Comparison of ENCODE assay signal across 26 mouse cellular contexts in genomic region chr8:122390758-122391157, GRCm38 (mm10). TPM values are rescaled to one million over a fixed set of nuclear protein-coding genes. Genes with fewer than 3 reads are reported as not detected.
A peak's percentile ranks its signal among the peaks of the same experiment; 100 is the strongest.
DNase-seq lines count a peak whose midpoint lies in the region; ATAC-seq and TF ChIP-seq lines count a peak whose summit lies in the region.
"Had no signal": no experiment of that assay in that cellular context is flagged by ENCODE, and none has a peak within 500 bp of the region (broad histone marks: within the 10 kb centered on the region; RNA-seq: fewer than 3 reads in every experiment).

No protein-coding gene starts in this region.

- H3K4me2 ChIP-seq in liver, embryonic 11.5 days = no peak overlapping the region
- H3K4me2 ChIP-seq in liver, postnatal 0 days (ENCODE audit: low read depth, low read length) = no peak overlapping the region
- H3K4me2 ChIP-seq in liver, embryonic 12.5 days = no peak overlapping the region

- WGBS in liver, adult 2 months = 15% methylated on average over 3 of the region's 3 CpGs
- WGBS in liver, embryonic 11.5 days = 80% methylated on average over 3 of the region's 3 CpGs
- WGBS in liver, postnatal 0 days (ENCODE audit: insufficient replicate concordance) = 70% methylated on average over 3 of the region's 3 CpGs
- WGBS in liver, embryonic 12.5 days (ENCODE audit: insufficient replicate concordance) = 67% methylated on average over 3 of the region's 3 CpGs

- H3K27ac ChIP-seq in liver, adult 2 months (replicated peaks; ENCODE audit: insufficient read depth, low read depth, low read length) = no peak overlapping the region
- H3K27ac ChIP-seq in liver, embryonic 11.5 days (ENCODE audit: low read depth, low read length) = no peak overlapping the region
- H3K27ac ChIP-seq in liver, postnatal 0 days (ENCODE audit: low read depth) = no peak overlapping the region
- H3K27ac ChIP-seq in liver, embryonic 12.5 days = no peak overlapping the region
- H3K27ac ChIP-seq in ES-E14 (ENCODE audit: insufficient read depth, low read depth, low read length, poor library complexity, severe bottlenecking) = no peak overlapping the region

- DNase-seq in liver, adult 2 months (ENCODE audit: extremely low read depth, low read depth, low spot score) = peak; percentile 57
- no peak for DNase-seq in liver, embryonic 11.5 days (ENCODE audit: low spot score)
- DNase-seq in liver, postnatal 0 days = no peak
- no peak for DNase-seq in ES-E14 (ENCODE audit: low read depth, low spot score)
- DNase-seq in left cerebral cortex, postnatal 25 days (ENCODE audit: low spot score in 2 of 2) = no peak
- DNase-seq: adrenal gland, adult 2 months; adrenal gland, adult 8-10 months; adrenal gland, postnatal 10 days; adrenal gland, postnatal 14 days; adrenal gland, postnatal 25 days; adrenal gland, postnatal 36 days; B cell, adult 2 months; cerebellum, adult 11 months; cerebellum, adult 11-12 months; cerebellum, adult 18-20 months; cerebellum, adult 2 months had no signal

- no peak overlapping the region for H3K4me3 ChIP-seq in liver, adult 2 months (ENCODE audit: insufficient read depth, low read depth, low read length)
- no peak overlapping the region for H3K4me3 ChIP-seq in liver, embryonic 11.5 days (ENCODE audit: low read depth, low read length)
- H3K4me3 ChIP-seq in liver, postnatal 0 days (ENCODE audit: low read depth, low read length) = no peak overlapping the region
- H3K4me3 ChIP-seq in liver, embryonic 12.5 days = no peak overlapping the region
- H3K4me3 ChIP-seq in ES-E14 (ENCODE audit: insufficient read depth in 1 of 2, low read depth in 1 of 2, low read length in 2 of 2, poor library complexity in 1 of 2, severe bottlenecking in 1 of 2) = no peak overlapping the region

- no peak for TF ChIP-seq EP300 in liver, postnatal 0 days (IDR thresholded peaks at IDR 0.05; ENCODE audit: low read depth)

- H3K27me3 ChIP-seq in liver, adult 2 months (ENCODE audit: control insufficient read depth, insufficient read depth, low read length) = no peaks in the 10 kb centered on the region
- H3K27me3 ChIP-seq in liver, embryonic 11.5 days (replicated peaks; ENCODE audit: control insufficient read depth, insufficient read depth, low read length) = no peaks in the 10 kb centered on the region
- H3K27me3 ChIP-seq in liver, postnatal 0 days (ENCODE audit: insufficient read depth, low read length) = no peaks in the 10 kb centered on the region
- H3K27me3 ChIP-seq in liver, embryonic 12.5 days (replicated peaks) = no peaks in the 10 kb centered on the region
- H3K27me3 ChIP-seq: CH12.LX, Patski had no signal

- no peak overlapping the region for H3K9ac ChIP-seq in liver, adult 2 months (ENCODE audit: low read depth, low read length)
- no peak overlapping the region for H3K9ac ChIP-seq in liver, embryonic 11.5 days (ENCODE audit: low read depth, low read length)
- H3K9ac ChIP-seq in liver, postnatal 0 days (replicated peaks) = no peak overlapping the region
- H3K9ac ChIP-seq in liver, embryonic 12.5 days = no peak overlapping the region
- no peak overlapping the region for H3K9ac ChIP-seq in ES-E14 (ENCODE audit: insufficient read depth, low read depth, low read length, poor library complexity, severe bottlenecking)

- ATAC-seq in liver, embryonic 11.5 days (replicated peaks; ENCODE audit: low FRiP score) = no peak
- peak; percentile 36; the same call in 1 of the 2 replicates for ATAC-seq in liver, postnatal 0 days
- no peak for ATAC-seq in liver, embryonic 12.5 days
- ATAC-seq: activated CD4-positive, CD25-positive, alpha-beta regulatory T cell, adult 4 months; CD4-positive, CD25-positive, alpha-beta regulatory T cell, adult 4 months; Patski had no signal

- H3K4me1 ChIP-seq in liver, adult 2 months (ENCODE audit: control insufficient read depth, insufficient read depth, low read length) = 0 out of 2 replicates have a peak, but pooled peaks cover 1% of the 10 kb centered on the region
- H3K4me1 ChIP-seq in liver, embryonic 11.5 days (replicated peaks; ENCODE audit: control insufficient read depth, insufficient read depth, low read length) = no peaks in the 10 kb centered on the region
- H3K4me1 ChIP-seq in liver, postnatal 0 days (ENCODE audit: insufficient read depth) = no peaks in the 10 kb centered on the region
- no peaks in the 10 kb centered on the region for H3K4me1 ChIP-seq in liver, embryonic 12.5 days
- no peaks in the 10 kb centered on the region; a peak in 1 of 4 replicates for H3K4me1 ChIP-seq in ES-E14 (ENCODE audit: control insufficient read depth in 2 of 2, insufficient read depth in 2 of 2, low read length in 2 of 2, poor library complexity in 1 of 2)

- peaks cover 8% of the 10 kb centered on the region; the same call in 1 of the 2 replicates for H3K79me2 ChIP-seq in liver, adult 2 months (ENCODE audit: control insufficient read depth, insufficient read depth, low read length)

- TF ChIP-seq CTCF in liver, adult 2 months (IDR thresholded peaks at IDR 0.05; ENCODE audit: low read depth, low read length) = no peak
- TF ChIP-seq CTCF in liver, postnatal 0 days (IDR thresholded peaks at IDR 0.05; ENCODE audit: low read depth) = no peak

- intact Hi-C loops in left cerebral cortex, postnatal 25 days (cut with DNase I) = no loop called here

- no peak for TF ChIP-seq POLR2A in liver, adult 2 months (IDR thresholded peaks at IDR 0.05; ENCODE audit: extremely low read depth, insufficient read depth, low read length)

- H3K9me3 ChIP-seq in liver, embryonic 11.5 days (ENCODE audit: control insufficient read depth, low read length) = no peaks in the 10 kb centered on the region
- H3K9me3 ChIP-seq in liver, postnatal 0 days (ENCODE audit: low read length) = no peaks in the 10 kb centered on the region
- H3K9me3 ChIP-seq in liver, embryonic 12.5 days (replicated peaks) = peaks cover 3% of the 10 kb centered on the region; the same call in 1 of the 2 replicates
- H3K9me3 ChIP-seq in ES-E14 (ENCODE audit: control insufficient read depth, insufficient read depth, low read depth, low read length) = no peaks in the 10 kb centered on the region
- H3K9me3 ChIP-seq: G1E had no signal

- peaks cover 46% of the 10 kb centered on the region for H3K36me3 ChIP-seq in liver, adult 2 months (ENCODE audit: control insufficient read depth, insufficient read depth, low read length)
- peaks cover 53% of the 10 kb centered on the region for H3K36me3 ChIP-seq in liver, embryonic 11.5 days (ENCODE audit: control insufficient read depth, insufficient read depth, low read length)
- peaks cover 74% of the 10 kb centered on the region for H3K36me3 ChIP-seq in liver, postnatal 0 days (replicated peaks; ENCODE audit: insufficient read depth, low read length)
- H3K36me3 ChIP-seq in liver, embryonic 12.5 days = peaks cover 97% of the 10 kb centered on the region
- H3K36me3 ChIP-seq in ES-E14 (ENCODE audit: control insufficient read depth, insufficient read depth, low read length, poor library complexity, severe bottlenecking) = peaks cover 46% of the 10 kb centered on the region

- in situ Hi-C loops in ES-E14 (cut with MboI; ENCODE audit: low sequenced_read_pairs in 2 of 2, unreplicated experiment in 2 of 2) = no loop called here

TF ChIP-seq in ES-E14, 5 proteins besides CTCF, POLR2A, EP300 and RAD21:
- TF ChIP-seq CHD2 (IDR thresholded peaks at IDR 0.05; ENCODE audit: low read depth, low read length) (peak; percentile 81), ZC3H11A (IDR thresholded peaks at IDR 0.05; ENCODE audit: borderline replicate concordance, low read depth, low read length) (no peak)

RNA-seq across cellular contexts. Expression of gene Zc3h18, which starts 14.3 kb away (rescaled TPM):
- total RNA-seq in liver, adult 2 months (2014; rRNA removed) = 10.9 and 14.0 TPM in 2 replicates
- polyA plus RNA-seq in liver, adult 2 months (2012; rRNA removed) = 18.3 and 22.3 TPM in 2 replicates
- polyA plus RNA-seq in liver, embryonic 11.5 days (2014; fragmentation: Nextera tagmentation; extraction: Ambion mirVana) = 41.3 and 44.2 TPM in 2 replicates
- 12.8 and 15.6 TPM in 2 replicates for polyA plus RNA-seq in liver, postnatal 0 days (2015; fragmentation: Nextera tagmentation; extraction: Ambion mirVana)
- polyA plus RNA-seq in liver, embryonic 12.5 days (2016; fragmentation: Nextera tagmentation; extraction: Ambion mirVana) = 48.7 and 49.1 TPM in 2 replicates
- 87.1 and 90.4 TPM in 2 replicates for total RNA-seq in ES-E14 (2012; rRNA removed)
- 10 to 100 TPM; 35.7 to 39.1 TPM for total RNA-seq in left cerebral cortex, postnatal 25 days (2021)

RNA-seq across cellular contexts. Expression of gene Trhr2, which starts 30.2 kb away (rescaled TPM):
- not detected in 2 replicates for total RNA-seq in liver, adult 2 months (2014; rRNA removed)
- polyA plus RNA-seq in liver, adult 2 months (2012; rRNA removed) = not detected in 2 replicates
- not detected in 2 replicates for polyA plus RNA-seq in liver, embryonic 11.5 days (2014; fragmentation: Nextera tagmentation; extraction: Ambion mirVana)
- polyA plus RNA-seq in liver, postnatal 0 days (2015; fragmentation: Nextera tagmentation; extraction: Ambion mirVana) = not detected in 2 replicates
- polyA plus RNA-seq in liver, embryonic 12.5 days (2016; fragmentation: Nextera tagmentation; extraction: Ambion mirVana) = not detected in 2 replicates
- total RNA-seq in ES-E14 (2012; rRNA removed) = not detected in 2 replicates
- 1 to 10 TPM; 7.0 to 7.2 TPM for total RNA-seq in left cerebral cortex, postnatal 25 days (2021)
- total RNA-seq: adrenal gland, adult 18-20 months; adrenal gland, adult 2 months; adrenal gland, adult 8-10 months; adrenal gland, postnatal 10 days; adrenal gland, postnatal 14 days; adrenal gland, postnatal 25 days; adrenal gland, postnatal 36 days; adrenal gland, postnatal 4 days; G1E had no signal
- polyA plus RNA-seq: activated CD4-positive, CD25-positive, alpha-beta regulatory T cell, adult 4 months; adrenal gland, adult 2 months; CD4-positive, CD25-positive, alpha-beta regulatory T cell, adult 4 months; G1E had no signal

RNA-seq across cellular contexts. Expression of gene Il17c, which starts 31.1 kb away (rescaled TPM):
- total RNA-seq in liver, adult 2 months (2014; rRNA removed) = not detected in 2 replicates
- polyA plus RNA-seq in liver, adult 2 months (2012; rRNA removed) = not detected in 2 replicates
- not detected in 2 replicates for polyA plus RNA-seq in liver, embryonic 11.5 days (2014; fragmentation: Nextera tagmentation; extraction: Ambion mirVana)
- not detected in 2 replicates for polyA plus RNA-seq in liver, postnatal 0 days (2015; fragmentation: Nextera tagmentation; extraction: Ambion mirVana)
- polyA plus RNA-seq in liver, embryonic 12.5 days (2016; fragmentation: Nextera tagmentation; extraction: Ambion mirVana) = not detected in 2 replicates
- 0.58 TPM in 1 of 2 replicates, not detected in the other for total RNA-seq in ES-E14 (2012; rRNA removed)
- not detected for total RNA-seq in left cerebral cortex, postnatal 25 days (2021)
- total RNA-seq: adrenal gland, adult 18-20 months; adrenal gland, adult 2 months; adrenal gland, postnatal 10 days; adrenal gland, postnatal 14 days; adrenal gland, postnatal 25 days; adrenal gland, postnatal 36 days; adrenal gland, postnatal 4 days; CH12.LX; G1E; MEL had no signal
- polyA plus RNA-seq: activated CD4-positive, CD25-positive, alpha-beta regulatory T cell, adult 4 months; G1E had no signal

RNA-seq across cellular contexts. Expression of gene Cyba, which starts 42.0 kb away (rescaled TPM):
- total RNA-seq in liver, adult 2 months (2014; rRNA removed) = 13.9 and 23.4 TPM in 2 replicates
- polyA plus RNA-seq in liver, adult 2 months (2012; rRNA removed) = 24.4 and 34.2 TPM in 2 replicates
- 201 and 215 TPM in 2 replicates for polyA plus RNA-seq in liver, embryonic 11.5 days (2014; fragmentation: Nextera tagmentation; extraction: Ambion mirVana)
- polyA plus RNA-seq in liver, postnatal 0 days (2015; fragmentation: Nextera tagmentation; extraction: Ambion mirVana) = 211 and 220 TPM in 2 replicates
- 149 and 160 TPM in 2 replicates for polyA plus RNA-seq in liver, embryonic 12.5 days (2016; fragmentation: Nextera tagmentation; extraction: Ambion mirVana)
- total RNA-seq in ES-E14 (2012; rRNA removed) = 78.7 and 107 TPM in 2 replicates
- 1 to 10 TPM; 7.8 to 8.4 TPM for total RNA-seq in left cerebral cortex, postnatal 25 days (2021)
- polyA plus RNA-seq: C2C12 had no signal

RNA-seq across cellular contexts. Expression of gene Mvd, which starts 52.5 kb away (rescaled TPM):
- 15.3 and 20.9 TPM in 2 replicates for total RNA-seq in liver, adult 2 months (2014; rRNA removed)
- polyA plus RNA-seq in liver, adult 2 months (2012; rRNA removed) = 68.7 and 71.4 TPM in 2 replicates
- polyA plus RNA-seq in liver, embryonic 11.5 days (2014; fragmentation: Nextera tagmentation; extraction: Ambion mirVana) = 36.5 and 40.6 TPM in 2 replicates
- 4.9 and 5.8 TPM in 2 replicates for polyA plus RNA-seq in liver, postnatal 0 days (2015; fragmentation: Nextera tagmentation; extraction: Ambion mirVana)
- 29.3 and 31.4 TPM in 2 replicates for polyA plus RNA-seq in liver, embryonic 12.5 days (2016; fragmentation: Nextera tagmentation; extraction: Ambion mirVana)
- total RNA-seq in ES-E14 (2012; rRNA removed) = 30.4 and 35.2 TPM in 2 replicates
- 10 to 100 TPM; 26.8 to 29.4 TPM for total RNA-seq in left cerebral cortex, postnatal 25 days (2021)
